Mouse (Mus musculus) common myeloid progenitor, adult 5-6 weeks (primary cell): Measurements from ENCODE around the gene Lzts2. TPM values are rescaled to one million over a fixed set of nuclear protein-coding genes. Genes with fewer than 3 reads are reported as not detected.
A peak's percentile ranks its signal among the peaks of the same experiment; 100 is the strongest.

Experiments used
- ATAC-seq: replicated peaks from 2 replicates; pipeline ENCODE4 v1.8.0; 2016; ENCODE audit warnings: low read depth, mild to moderate bottlenecking, moderate TSS enrichment, inconsistent platforms; ENCODE audit not compliant: poor library complexity, severe bottlenecking
- total RNA-seq: library from RNA; stranded (forward); fragments of 200-1000, 187-1606 nt; gene quantifications from 2 replicates; pipeline ENCODE4 v1.2.3, GENCODE M21; 2017

The Lzts2 gene
- total RNA-seq: 14.2 and 16.9 TPM in 2 replicates

DNA sequence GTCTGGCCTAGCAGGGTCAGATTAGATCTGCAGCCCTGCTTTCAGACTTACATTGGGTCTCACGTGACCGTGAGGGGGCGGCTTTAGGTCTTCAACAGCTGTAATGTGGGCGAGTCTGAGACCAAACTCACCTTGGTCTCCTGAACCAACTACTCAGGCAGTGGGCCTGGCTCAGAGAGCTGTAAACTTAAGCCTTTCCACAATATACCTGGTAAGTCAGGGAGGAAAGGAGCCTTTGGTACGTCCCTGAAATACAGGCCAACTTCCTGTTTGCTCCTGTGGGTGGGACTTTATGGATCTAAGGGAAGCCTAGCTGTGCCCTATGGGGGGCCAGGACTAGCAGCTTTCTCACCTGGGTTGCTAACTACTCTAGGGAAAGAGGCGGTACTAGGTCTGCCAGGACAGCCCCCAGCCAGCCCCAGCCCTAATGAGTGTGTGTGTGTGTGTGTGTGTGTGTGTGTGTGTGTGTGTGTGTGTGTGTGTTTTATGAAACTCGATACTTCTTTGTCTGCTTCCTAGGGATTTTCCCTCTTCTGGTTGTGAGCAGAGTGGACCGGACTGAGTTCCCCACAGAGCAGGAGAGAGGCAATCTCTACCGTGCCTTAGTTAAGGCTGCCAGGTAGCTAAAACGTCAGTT is at the start of gene Lzts2:
Lzts2 (plus strand) TSS at position 80 of the 637 bp plus-strand sequence.
- no peak for ATAC-seq

DNA sequence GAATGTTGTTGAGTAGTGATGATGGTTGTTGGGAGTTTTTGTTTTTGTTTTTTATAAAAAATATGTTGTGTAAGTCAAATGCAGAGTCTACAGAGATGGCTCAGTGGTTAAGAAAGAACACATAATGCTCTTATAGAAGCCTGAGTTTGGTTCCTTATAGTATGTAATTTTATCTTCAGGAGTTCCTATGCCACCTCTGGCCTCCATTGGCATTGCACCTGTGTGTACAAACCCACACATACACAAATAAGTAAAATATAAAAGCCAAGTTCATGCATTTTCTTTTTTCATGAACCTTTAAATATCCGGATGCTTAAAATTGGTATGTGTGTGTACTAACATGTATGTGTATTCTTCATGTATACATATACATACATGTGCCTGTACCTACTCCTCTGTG is 48.2 kb upstream of the Lzts2 start:
- ATAC-seq: no peak

DNA sequence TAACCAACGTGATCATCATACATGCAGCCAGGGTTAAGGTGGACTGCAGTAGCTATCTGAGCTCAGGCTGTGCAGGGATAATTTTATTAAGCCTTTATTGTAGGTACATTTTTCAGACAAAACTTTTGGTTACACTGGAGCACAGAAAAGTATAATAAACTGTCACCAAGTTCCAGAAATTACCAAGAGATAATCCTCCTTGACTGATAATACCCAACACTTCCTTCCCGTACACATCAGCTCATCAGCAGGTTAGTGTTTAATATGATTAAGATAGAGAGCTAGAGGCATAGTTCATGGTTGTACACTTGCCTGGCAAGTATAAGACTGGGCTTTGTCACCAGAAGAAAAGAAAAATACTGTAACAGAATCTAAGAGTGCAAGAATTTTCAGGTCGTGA is 45.9 kb upstream of the Lzts2 start:
- no peak for ATAC-seq

DNA sequence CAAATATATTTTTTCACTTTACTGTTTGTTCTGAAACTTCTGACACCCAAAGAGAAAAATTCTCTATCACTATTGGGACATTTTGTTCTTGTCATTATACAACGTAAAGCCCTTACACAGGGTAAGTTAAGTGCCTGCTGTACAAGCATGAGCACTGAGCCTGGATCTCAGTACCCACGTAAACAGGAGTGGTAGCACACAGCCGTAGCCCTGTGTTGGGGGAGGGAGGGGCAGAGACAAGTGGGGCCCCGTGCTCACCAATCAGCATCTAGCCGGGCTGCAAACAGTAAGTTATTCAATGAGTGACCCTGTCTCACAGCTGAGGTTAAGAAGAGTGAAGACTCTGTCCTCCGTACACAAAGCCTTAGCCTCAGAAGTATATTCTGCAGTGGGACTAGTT is 37.6 kb upstream of the Lzts2 start:
- ATAC-seq: no peak

DNA sequence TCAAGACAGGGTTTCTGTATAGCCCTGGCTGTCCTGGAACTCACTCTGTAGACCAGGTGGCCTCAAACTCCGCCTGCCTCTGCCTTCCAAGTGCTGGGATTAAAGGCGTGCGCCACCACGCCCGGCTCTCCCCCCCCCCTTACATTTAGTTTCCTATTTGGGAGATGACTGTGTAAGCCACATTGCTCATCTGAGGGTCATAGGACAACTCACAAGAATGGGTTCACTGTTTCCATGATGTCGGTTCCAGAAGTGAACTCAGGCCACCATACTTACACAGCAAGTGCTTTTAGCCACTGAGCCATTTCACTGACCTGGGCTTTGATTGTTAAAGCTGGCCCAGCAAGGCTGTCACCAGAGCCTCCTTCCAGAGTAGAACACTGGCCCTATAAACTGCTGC is 37.1 kb upstream of the Lzts2 start:
- no peak for ATAC-seq

DNA sequence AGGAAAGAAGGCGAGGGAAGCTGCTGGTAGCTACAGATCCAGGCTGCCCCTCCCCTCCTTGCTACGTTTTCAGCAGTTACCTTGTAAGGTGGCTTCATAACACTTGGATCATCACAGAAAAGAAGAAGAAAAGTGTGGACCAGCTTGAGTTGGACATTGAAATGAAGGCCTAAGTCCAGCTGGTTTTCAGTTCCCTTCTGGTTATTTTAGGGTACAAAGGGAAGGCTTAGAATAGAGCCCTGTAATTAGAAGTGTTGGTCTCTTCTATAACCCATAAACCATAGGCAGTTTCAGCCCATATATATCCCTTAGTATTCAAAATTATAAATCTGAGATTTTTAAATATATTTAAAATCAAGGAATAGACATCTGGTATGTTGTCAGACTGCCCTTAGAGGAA is 33.4 kb upstream of the Lzts2 start:
- ATAC-seq: no peak

DNA sequence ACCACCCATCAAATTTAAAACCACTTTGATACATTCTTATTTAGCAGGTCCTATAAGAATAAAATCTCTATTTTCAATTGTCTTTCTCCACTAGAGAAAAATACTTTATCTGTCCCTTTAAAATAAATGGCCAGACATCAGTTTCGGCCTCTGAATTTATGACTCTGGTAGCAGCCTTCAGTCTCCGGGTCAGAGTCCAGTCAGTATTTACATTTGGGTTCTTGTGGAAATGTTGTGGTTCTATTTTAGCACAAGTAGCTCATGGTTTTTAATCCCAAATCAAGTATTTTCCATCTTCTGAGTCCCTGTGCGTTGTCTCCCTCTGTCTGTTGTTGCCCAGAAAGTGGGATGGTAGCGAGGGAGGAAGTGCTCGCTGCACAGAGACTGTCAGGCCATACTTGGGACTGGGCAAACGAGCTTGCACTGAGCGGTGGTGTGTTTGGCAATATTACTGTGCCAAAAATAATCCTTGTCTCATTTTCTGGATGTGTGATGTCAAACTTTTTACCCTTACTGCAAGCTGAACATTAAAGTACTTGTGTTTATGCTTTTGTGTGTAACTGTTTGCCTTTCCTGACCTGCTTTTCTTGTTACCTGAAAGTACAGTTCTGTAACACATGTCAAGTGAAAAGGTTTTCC is 31.6 kb upstream of the Lzts2 start:
- no peak for ATAC-seq

DNA sequence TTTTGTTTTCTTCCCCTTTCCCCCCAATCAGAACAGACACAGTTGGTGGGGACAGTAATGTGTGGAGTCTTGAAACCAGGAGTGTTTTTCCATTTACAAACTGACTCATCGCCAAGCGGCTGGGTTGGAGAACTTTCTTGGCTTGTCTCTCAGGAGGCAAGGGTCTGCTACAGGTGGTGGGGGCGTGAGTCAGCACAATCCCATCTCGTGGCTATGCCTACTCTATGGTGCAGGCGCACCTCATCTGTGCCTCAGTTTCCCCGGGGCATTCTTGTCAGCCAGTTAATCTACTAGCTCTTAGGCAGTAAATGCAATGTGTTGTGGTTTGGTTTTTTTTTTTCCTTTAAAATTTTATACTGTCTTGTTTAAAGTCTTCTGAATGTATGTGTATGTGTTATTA is 30.8 kb upstream of the Lzts2 start:
- no peak for ATAC-seq

DNA sequence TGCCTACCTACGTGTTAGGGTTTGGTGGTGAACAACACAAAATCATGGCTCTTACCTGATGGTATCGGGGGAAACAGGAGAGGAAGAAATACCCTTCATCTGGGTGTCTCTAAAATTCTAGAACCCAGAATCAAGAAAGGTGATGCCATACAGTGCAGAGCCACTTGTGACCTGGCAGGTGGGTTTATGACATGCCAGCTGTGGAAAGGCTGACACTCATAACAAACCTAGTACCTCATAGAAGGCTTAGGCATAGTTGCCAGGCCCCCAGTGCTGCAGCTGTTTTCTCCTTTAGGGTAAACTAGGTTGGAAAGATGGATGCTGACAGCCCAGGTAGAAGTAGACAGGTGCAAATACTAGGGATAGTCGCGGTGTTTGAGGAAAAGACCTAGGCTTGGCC is 29.8 kb upstream of the Lzts2 start:
- no peak for ATAC-seq

DNA sequence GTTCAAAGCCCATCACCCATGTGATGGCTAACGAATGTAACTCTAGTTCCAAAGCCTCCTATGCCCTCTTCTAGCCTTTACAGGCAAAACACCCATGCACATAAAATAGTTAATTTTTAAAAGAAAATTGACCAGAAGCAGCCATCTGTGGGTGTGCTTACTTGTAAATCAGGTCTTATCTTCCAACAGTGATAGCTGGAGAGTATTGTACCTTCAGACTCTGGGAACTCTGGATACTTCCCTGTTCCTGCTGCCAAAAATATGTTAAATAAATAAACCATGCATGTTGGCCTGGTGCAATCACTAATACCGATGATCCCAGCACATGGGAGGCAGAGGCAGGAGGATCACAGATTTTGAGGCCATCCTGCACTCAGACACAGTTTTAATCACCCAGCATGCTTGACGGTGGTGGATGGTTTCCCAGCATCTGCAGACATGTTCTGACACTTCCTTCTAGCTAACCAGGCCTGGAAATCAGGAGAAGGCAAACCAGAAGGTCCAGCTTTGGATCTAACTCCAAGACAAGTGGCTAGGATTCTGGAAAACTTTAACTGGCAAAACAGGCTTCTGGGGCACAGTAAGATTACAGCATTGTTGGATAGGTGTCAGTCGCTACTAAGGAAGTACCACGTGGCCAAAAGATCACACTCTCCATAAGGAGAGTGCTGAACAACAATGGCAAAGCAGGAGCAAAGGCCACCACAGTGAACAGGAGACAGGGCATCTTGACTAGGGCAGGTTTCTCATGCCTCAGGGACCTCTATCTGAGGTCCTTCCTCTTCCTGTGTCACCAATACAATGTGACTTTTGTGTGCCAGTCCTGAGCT is 28.8 kb upstream of the Lzts2 start:
- ATAC-seq: no peak

DNA sequence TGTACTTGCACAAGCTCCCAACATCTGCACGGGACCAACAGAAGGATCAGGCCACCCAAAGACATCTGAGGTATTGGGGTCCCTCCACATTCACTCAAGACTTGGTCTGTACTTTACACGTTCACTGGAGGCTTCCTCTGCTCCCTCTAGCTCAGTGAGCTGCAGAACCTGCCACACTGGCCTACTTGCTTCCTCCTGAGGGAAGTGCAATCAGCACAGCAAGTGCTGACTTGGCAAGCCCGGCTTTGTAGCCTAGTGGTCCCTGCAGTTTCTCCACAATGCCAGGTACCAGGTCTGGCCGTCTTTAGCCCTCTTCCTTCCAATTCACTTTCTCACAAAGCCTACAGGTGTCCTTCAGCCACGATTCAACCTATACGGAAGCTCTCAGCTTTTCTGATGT is 27.2 kb upstream of the Lzts2 start:
- no peak for ATAC-seq

DNA sequence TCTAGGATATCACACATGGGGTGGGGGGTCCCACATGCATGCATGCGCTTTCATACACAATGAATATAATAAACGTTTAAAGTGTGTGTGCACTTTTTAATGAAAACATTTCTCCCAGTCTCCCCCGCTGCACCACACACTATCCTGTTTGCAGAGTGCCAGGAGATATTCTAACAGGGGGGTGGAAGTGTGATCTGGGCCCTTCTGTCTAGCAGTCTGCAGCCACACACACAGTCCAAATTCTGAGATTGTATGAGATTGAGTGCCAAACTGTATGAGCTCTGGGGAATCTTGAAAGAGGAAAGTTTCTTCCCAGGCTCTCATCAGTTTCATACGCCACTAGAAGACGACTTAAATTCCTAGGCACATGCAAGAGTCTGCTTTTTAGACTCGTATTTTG is 26.4 kb upstream of the Lzts2 start:
- ATAC-seq: no peak

DNA sequence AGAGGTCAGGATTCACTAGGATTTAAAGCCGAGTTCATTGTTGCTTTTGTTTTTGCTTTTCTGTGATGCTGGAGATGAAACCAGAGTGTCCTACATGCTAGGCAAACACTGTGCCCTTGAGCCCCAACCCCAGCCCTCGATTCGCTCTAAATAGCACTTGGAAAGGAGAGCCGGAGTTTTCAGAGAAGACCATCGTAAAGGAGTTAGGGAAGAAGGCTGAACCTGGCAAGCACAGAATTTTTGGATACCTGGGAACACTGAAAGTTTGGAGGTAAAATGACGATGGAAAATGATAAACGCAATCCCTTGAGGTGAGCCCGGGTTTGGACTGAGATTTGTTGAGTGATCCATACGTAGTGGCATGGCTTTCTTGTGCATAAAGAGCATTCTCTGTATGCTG is 25.9 kb upstream of the Lzts2 start:
- no peak for ATAC-seq

DNA sequence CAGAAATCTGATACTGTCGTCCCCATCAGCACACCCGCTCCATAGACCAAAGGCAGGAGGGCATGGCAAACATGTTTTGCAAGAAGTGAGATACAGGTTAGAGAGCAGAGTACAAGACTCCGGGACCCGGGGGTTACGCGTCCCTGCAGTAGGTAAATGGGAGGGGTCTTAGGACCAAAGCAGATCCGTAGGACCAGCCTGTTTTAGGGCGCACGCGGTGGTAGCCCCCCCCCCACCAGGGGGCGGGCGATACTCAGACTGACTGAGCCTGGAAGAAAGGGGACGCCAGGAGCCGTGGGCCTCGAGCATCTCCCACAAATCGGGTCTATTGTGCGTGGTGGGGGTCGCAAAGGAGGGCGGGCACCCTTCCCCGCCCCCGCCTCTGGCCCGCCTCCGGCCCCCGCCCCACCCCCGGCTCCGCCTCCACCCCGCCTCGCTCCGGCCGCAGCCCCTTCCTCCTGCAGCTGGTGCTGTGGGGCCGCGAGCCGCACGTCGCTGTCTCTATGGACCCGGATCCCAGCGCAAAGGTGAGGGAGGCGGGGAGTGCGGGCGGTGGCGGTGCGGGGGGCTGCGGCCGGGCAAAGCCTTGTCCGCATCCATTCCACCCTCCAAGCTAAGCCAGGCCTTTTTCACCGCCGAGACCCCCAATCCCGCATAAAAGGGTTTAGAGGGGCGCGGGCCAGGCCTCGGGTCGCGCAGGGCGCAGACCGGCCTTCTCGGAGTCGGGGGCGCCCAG is 25.2 kb upstream of the Lzts2 start, which contains the start of gene Sema4g:
Sema4g (plus strand) TSS at position 271 of the 736 bp plus-strand sequence.
- peak; percentile 42; the same call in 1 of the 2 replicates for ATAC-seq

DNA sequence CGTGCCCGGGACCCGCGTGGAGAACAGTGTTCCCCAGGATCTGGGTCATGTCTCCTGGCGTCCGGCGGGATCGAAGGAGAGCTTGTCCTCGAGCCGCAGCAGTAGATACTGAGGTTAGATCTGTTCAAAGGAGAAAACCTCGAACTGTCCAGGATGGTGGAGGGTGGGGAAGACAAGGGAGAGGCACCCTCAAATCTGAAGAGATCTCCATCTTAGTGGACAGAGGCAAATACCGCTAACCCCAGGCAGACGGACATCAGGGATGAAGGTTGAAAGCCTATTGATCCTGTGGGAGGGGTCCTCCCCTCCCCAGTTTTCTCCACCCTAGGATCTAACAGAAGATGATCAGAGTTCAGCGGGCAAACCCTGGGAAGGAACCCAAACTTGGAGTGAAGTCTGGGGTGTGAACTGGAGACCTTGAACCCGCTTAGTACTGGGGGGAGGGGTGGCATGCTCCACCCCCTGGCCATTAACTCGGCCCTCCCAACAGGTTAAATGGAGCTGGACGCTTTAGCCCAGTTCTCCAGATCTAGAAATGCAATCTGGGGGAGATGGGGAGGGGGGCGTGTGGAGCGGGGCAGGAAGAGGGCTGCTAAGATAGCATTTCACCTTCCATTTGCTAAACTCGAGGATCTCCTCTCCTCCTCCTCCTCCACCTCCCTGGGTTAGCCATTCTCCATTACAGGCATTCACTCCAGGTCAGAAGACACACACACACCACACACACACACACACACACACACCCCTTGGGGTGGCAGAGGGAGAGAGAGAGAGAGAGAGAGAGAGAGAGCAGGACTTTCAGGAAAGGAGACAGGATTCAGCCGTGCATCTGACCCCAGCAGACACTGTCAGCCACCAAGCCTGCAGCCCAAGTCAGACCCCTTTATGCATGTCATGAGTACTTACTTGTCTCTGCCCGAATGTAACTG is 24.4 kb upstream of the Lzts2 start:
- ATAC-seq: no peak

DNA sequence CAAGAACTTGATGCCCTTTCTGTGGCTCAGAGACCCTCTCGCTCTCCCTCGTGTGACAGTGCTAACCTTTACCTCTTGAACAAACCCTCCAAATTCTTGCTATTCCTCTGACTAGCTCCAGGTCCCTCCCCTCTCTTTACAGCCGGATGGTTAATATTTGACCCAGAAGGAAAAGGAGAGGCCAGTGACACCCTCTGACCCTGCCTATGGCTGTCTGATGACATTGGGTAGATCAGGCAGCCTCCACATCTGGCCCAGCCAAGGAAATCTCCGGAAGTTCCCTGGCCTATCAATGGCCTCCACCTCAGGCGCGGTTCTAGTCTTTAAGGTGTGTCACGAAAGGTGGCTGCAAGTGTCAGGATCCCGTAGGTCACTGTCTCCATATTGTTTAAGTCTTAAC is 23.2 kb upstream of the Lzts2 start:
- ATAC-seq: no peak

DNA sequence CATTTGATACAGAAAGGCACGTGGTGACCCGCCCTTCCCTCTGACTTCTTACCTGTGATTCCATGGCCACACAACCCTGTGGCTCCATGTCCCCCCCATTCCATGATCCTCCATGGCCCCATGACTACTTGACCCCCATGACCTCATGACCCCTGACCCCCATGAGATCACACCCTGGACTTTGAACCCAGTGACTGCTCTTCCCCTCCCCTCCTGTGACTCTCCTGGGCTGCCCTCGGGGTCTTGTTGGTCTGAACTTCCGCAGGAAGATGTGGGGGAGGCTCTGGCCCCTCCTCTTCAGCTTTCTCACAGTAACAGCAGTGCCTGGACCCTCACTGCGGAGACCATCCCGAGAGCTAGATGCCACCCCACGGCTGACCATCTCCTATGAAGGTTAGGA is 22.0 kb upstream of the Lzts2 start:
- ATAC-seq: no peak

DNA sequence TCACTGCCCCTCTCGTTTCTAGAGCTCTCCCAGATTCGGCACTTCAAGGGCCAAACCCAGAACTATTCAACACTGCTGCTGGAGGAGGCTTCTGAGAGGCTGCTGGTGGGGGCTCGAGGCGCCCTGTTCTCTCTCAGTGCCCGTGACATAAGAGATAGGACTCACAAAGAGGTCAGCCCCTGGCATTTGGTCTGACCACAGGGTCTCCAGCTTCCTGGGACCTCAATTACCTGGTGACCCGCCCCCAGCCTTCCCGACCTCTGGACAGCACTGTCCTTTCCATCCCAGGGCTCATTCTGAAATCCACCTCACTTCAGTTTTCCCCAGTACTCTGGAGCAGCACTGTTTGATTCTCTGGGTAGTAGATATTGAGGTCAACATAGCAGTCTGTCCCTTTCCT is 21.5 kb upstream of the Lzts2 start:
- ATAC-seq: no peak

DNA sequence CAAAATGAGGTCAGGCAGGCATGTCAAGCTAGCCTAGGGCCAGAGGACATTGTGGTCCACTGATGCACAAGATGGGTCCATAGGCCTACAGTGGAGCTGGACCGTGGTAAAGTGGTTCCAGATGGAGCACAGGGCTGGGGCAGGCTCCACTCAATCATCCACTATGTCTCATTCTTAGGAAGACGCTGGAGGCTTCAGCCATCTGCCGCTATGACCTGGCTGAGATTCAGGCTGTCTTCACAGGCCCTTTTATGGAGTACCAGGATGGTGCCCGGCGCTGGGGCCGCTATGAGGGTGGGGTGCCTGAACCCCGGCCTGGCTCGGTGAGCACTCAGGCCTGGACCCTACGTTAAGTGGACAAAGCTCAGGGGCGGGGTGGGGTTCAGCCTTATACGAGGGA is 16.4 kb upstream of the Lzts2 start:
- no peak for ATAC-seq

DNA sequence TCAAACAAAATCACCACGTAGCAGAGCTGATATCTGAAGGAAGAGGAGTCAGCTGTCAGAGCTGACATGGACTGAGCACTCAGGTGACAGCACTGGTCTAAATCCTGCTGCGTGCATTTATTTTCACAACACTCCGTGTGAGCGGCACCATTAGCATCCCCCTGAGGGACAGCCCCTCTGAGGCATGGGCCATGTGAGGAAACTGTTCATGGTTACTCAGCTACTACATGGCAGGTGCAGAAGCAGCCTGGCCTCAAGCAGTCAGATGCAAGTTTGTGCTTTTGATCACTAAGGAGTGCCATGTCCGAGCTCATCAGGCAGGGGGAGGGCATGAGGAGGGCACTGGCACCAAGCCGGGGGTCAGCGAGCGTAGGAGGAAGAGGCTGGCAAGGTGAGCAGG is 14.6 kb upstream of the Lzts2 start:
- ATAC-seq: no peak
